Mouse (Mus musculus) ES-Bruce4 (cell line): ENCODE results near the gene Olfr718-ps1. TPM values are rescaled to one million over a fixed set of nuclear protein-coding genes. Genes with fewer than 3 reads are reported as not detected.
"Not testable (repeated sequence)": the region's sequence is repeated elsewhere in the genome, so short reads cannot be mapped to it uniquely, and the experiment has no call there.

Source experiments
- H3K27ac ChIP-seq: 2 replicates; pipeline ENCODE4 v1.5.1; 2012; ENCODE audit warnings: low read length, inconsistent platforms; ENCODE audit not compliant: insufficient read depth
- H3K27me3 ChIP-seq: 2 replicates; pipeline ENCODE4 v1.6.1; 2012; ENCODE audit warnings: mild to moderate bottlenecking, low read length, inconsistent platforms; ENCODE audit not compliant: control insufficient read depth, poor library complexity, insufficient read depth, severe bottlenecking
- H3K36me3 ChIP-seq: 2 replicates; pipeline ENCODE4 v1.6.1; 2012; ENCODE audit warnings: inconsistent platforms, mild to moderate bottlenecking, low read length, moderate library complexity; ENCODE audit not compliant: control insufficient read depth, poor library complexity, insufficient read depth, severe bottlenecking
- H3K4me1 ChIP-seq: one replicate; pipeline ENCODE4 v1.8.1; 2011; ENCODE audit warnings: low read length; ENCODE audit not compliant: control insufficient read depth, insufficient read depth
- H3K4me3 ChIP-seq: 2 replicates; pipeline ENCODE4 v1.5.1; 2011; ENCODE audit warnings: low read depth, mild to moderate bottlenecking, low read length
- H3K9ac ChIP-seq: 2 replicates; pipeline ENCODE4 v1.6.1; 2012; ENCODE audit warnings: low read depth, mild to moderate bottlenecking, inconsistent platforms; ENCODE audit not compliant: poor library complexity, severe bottlenecking
- H3K9me3 ChIP-seq: replicated peaks from 2 replicates; pipeline ENCODE4 v1.6.1; 2012; ENCODE audit warnings: mild to moderate bottlenecking, low read length, inconsistent platforms; ENCODE audit not compliant: control insufficient read depth, poor library complexity, insufficient read depth, severe bottlenecking
- CTCF ChIP-seq: IDR thresholded peaks from one replicate; pipeline ENCODE4 v1.8.1; 2011; ENCODE audit warnings: low read depth, low read length
- EP300 ChIP-seq: IDR thresholded peaks from 2 replicates; pipeline ENCODE4 v1.6.1; 2011; ENCODE audit warnings: low read depth, low read length; ENCODE audit not compliant: insufficient read depth
- POLR2A ChIP-seq: IDR thresholded peaks from one replicate; pipeline ENCODE4 v1.8.1; 2011; ENCODE audit warnings: low read length; ENCODE audit not compliant: insufficient read depth
- polyA plus RNA-seq: library from polyadenylated mRNA; stranded (reverse); fragments of >200 nt; gene quantifications from 2 replicates; pipeline ENCODE4 v1.2.4, GENCODE M21; 2011; ENCODE audit warnings: low read depth; ENCODE audit not compliant: missing spikeins, insufficient read depth, insufficient read length

Gene Olfr718-ps1
- polyA plus RNA-seq, result 0.42 and 0.52 TPM in 2 replicates

DNA sequence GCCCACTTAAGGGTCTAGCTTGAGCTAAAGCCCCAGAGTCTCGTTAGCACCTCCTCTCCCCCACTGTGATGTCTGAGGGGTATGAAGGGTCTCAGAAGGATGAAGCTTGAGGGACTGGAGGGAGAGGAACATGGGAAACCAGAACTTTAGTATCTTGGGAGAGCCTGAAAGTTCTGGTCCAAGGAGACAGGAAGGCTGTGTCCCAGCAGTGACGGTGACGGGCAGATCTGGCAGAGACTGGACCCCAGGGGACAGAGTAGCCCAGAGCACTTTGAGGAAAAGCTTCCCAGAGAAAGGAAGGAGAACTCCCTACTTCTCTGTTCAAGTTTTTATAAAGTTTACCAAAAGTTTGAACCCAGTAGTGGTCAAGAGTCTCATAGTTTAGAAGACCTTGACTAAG lies at the start of gene Olfr718-ps1:
Gene Olfr718-ps1, minus strand, starts transcription at position 101 of the 400 bp plus-strand sequence.
- H3K9me3 ChIP-seq, result 0 out of 2 replicates have a peak, but pooled peaks cover 5% of the 10 kb centered on the region

DNA sequence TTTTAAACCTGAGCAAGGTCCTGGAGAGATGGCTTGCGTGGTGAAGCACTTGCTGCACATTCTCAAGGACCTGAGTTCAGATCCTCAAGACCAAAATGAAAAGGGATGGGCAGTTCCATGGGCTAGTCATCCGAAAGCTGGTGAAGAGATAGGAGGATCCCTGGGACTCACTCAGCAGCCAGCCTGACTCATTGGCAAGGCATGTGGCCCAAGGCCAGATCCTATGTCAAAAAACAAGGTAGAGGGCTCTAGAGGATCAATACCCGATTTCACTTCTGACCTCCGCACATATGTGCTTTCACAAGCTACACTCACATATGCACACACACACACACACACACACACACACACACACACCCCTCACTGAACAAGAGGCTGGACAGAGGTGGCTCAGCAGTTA lies 49.1 kb upstream of the Olfr718-ps1 start:
- Histone ChIP-seq H3K27ac (no peak overlapping the region), H3K4me1 (no peaks in the 10 kb centered on the region)

More for the DNA sequence above, at the start of gene Olfr718-ps1:
- no peak within 1 kb of the TSS for H3K4me3 ChIP-seq
- no peaks in the 10 kb centered on the region for H3K4me1 ChIP-seq
- H3K36me3 ChIP-seq, result no peaks in the 10 kb centered on the region
- no peak within 1 kb of the TSS for H3K27ac ChIP-seq
- no peaks in the 10 kb centered on the region for H3K27me3 ChIP-seq
- H3K9ac ChIP-seq, result no peak within 1 kb of the TSS
- TF ChIP-seq POLR2A (no peak), EP300 (no peak), CTCF (no peak)

DNA sequence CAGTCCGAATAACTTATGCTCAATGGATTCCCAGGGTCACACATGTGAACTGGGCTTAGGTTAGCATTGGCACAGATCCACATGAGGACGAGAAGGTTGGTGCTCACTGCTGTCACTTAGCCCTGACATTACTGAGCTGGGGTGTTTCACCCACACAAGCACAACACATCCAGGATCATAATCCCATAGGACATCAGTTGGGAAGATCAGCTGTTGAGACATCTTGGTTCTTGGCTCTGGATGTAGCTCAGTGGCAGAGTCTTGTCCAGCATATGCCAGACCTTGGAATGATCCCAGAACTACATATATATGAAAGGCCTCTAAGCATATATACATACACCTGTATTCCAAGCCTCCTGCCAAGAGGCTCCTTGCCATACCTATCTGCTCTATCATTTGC lies 47.8 kb upstream of the Olfr718-ps1 start:
- Histone ChIP-seq H3K4me3 (no peak overlapping the region), H3K4me1 (no peaks in the 10 kb centered on the region), H3K27me3 (no peaks in the 10 kb centered on the region), H3K9me3 (no peaks in the 10 kb centered on the region), H3K9ac (no peak overlapping the region), H3K27ac (no peak overlapping the region), H3K36me3 (no peaks in the 10 kb centered on the region)
- no peak for TF ChIP-seq CTCF
- TF ChIP-seq POLR2A, result no peak
- TF ChIP-seq EP300, result no peak

More for the DNA sequence above, 49.1 kb upstream of the Olfr718-ps1 start:
- no peak overlapping the region for H3K9ac ChIP-seq
- no peaks in the 10 kb centered on the region for H3K9me3 ChIP-seq
- H3K27me3 ChIP-seq, result no peaks in the 10 kb centered on the region
- no peaks in the 10 kb centered on the region for H3K36me3 ChIP-seq
- no peak overlapping the region for H3K4me3 ChIP-seq
- TF ChIP-seq EP300, result no peak
- TF ChIP-seq POLR2A, result no peak
- TF ChIP-seq CTCF, result no peak

DNA sequence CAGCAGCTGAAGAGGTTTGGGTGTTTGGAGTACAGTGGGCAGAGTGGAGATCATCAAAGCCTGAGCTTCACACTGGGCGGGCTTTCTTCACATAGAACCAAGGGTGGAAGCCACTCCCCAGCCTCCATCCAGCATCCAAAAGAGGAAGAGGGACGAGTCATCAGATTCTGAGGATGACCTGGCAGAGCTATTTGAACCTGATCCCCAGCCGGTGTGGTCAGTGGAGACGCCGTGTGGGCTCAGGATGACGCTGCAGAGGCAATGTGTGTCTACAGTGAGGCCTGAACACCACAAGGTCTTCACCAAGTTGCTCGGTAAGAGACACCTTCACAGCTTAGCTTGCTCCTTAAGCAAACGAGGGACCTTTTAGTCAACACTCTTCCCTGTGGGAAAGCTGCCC lies 47.4 kb upstream of the Olfr718-ps1 start:
- not testable (repeated sequence) for H3K4me3 ChIP-seq, H3K27me3 ChIP-seq, H3K4me1 ChIP-seq, H3K36me3 ChIP-seq, H3K9ac ChIP-seq, H3K9me3 ChIP-seq, H3K27ac ChIP-seq

DNA sequence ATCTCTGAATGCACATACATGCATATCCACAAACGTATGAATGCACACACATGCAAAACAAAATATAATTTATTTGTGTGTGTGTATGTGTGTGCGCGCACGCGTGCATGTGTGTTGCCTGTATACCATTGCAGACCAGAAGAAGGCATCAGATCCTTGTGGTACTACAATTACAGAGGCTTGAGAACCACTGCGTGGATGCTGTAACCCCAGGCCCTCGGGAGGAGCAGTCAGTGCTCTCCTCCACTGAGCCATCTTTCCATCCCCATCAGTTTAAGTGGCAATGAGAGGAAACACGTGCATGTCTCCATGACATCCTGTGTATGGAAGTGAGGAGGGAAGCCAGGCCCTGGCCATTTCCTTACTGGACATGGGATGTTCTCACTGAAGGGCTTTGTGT lies 45.4 kb upstream of the Olfr718-ps1 start:
- no peaks in the 10 kb centered on the region for H3K4me1 ChIP-seq
- H3K27me3 ChIP-seq, result no peaks in the 10 kb centered on the region; the same call in 1 of the 2 replicates
- H3K9ac ChIP-seq, result no peak overlapping the region
- TF ChIP-seq EP300 (no peak), POLR2A (no peak), CTCF (no peak)
- H3K27ac ChIP-seq, result no peak overlapping the region
- H3K9me3 ChIP-seq, result no peaks in the 10 kb centered on the region
- H3K36me3 ChIP-seq, result no peaks in the 10 kb centered on the region
- no peak overlapping the region for H3K4me3 ChIP-seq

DNA sequence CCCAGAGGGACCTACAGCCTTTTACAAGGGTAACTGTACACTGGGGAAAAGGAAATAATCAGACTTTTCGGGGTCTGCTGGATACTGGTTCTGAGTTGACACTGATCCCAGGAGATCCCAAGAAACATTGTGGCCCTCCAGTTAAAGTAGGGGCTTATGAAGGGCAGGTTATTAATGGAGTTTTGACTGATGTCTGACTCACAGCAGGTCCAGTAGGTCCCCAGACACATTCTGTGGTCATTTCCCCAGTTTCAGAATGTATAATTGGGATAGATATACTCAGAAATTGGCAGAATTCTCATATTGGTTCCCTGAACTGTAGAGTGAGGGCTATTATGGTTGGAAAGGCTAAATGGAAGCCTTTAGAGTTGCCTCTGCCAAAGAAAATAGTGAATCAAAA lies 40.6 kb upstream of the Olfr718-ps1 start:
- not testable (repeated sequence) for H3K4me1 ChIP-seq, H3K36me3 ChIP-seq, H3K9ac ChIP-seq, H3K4me3 ChIP-seq, H3K27me3 ChIP-seq, H3K9me3 ChIP-seq, H3K27ac ChIP-seq
